Mouse (Mus musculus): ENCODE data around the gene Arl4d. TPM values are rescaled to one million over a fixed set of nuclear protein-coding genes. Genes with fewer than 3 reads are reported as not detected.
A peak's percentile ranks its signal among the peaks of the same experiment; 100 is the strongest.

Gene Arl4d
- polyA plus RNA-seq, 1 experiment from 2014 or later: 40.5 TPM

GRCm38 (mm10) chr11:101699991-101700390, 34.6 kb downstream of the Arl4d start:
- H3K27me3 ChIP-seq (replicated peaks; ENCODE audit: control insufficient read depth, insufficient read depth, low read length): no peaks in the 10 kb centered on the region
- ATAC-seq (no peak), DNase-seq (ENCODE audit: low spot score) (no peak)
- no peak overlapping the region for H3K4me2 ChIP-seq (ENCODE audit: low read length)
- H3K27ac ChIP-seq (ENCODE audit: low read depth, low read length): no peak overlapping the region
- 73% methylated on average over 7 of the region's 7 CpGs for WGBS
- no peak overlapping the region for H3K9ac ChIP-seq (ENCODE audit: low read length)
- peaks cover 19% of the 10 kb centered on the region for H3K4me1 ChIP-seq (ENCODE audit: control insufficient read depth, insufficient read depth, low read length)
- no peaks in the 10 kb centered on the region for H3K36me3 ChIP-seq (ENCODE audit: control insufficient read depth, insufficient read depth, low read length)
- 0 out of 2 replicates have a peak, but pooled peaks cover 2% of the 10 kb centered on the region for H3K9me3 ChIP-seq (replicated peaks; ENCODE audit: control insufficient read depth, low read length)
- H3K4me3 ChIP-seq (ENCODE audit: low read depth, low read length): no peak overlapping the region

- Histone ChIP-seq H3K27me3 (replicated peaks; ENCODE audit: control insufficient read depth, insufficient read depth, low read length) (no peaks in the 10 kb centered on the region), H3K27ac (ENCODE audit: low read depth, low read length) (no peak overlapping the region), H3K36me3 (ENCODE audit: control insufficient read depth, insufficient read depth, low read length) (no peaks in the 10 kb centered on the region), H3K9me3 (replicated peaks; ENCODE audit: control insufficient read depth, low read length) (0 out of 2 replicates have a peak, but pooled peaks cover 2% of the 10 kb centered on the region), H3K4me2 (ENCODE audit: low read length) (no peak overlapping the region), H3K9ac (ENCODE audit: low read length) (no peak overlapping the region), H3K4me1 (ENCODE audit: control insufficient read depth, insufficient read depth, low read length) (peaks cover 15% of the 10 kb centered on the region), H3K4me3 (ENCODE audit: low read depth, low read length) (no peak overlapping the region)
- WGBS: 67% methylated on average over 12 of the region's 12 CpGs
- no peak for ATAC-seq
- DNase-seq (ENCODE audit: low spot score): no peak
Observed at GRCm38 (mm10) chr11:101700446-101700845, 35.1 kb downstream of the Arl4d start.

DNA sequence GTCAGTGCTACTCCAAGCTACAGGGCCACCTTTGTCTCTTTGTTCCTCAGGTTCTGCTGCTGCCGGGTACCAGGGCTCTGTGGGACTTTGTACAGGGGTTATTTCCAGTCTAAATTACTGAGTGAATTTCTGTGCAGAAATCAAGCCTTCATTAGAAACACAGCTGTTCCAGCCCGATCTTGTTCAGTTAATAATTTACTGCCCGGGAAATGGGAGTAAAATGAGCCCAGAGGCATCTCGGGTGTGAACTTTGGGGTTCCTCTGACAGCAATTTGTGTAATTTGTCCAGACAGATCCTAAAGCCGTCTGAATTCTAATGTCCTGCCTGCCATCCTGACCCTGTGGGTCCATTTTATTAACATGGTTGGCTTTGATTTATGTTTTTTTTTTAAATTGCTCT, 38.7 kb downstream of the Arl4d start:
- H3K9ac ChIP-seq (ENCODE audit: low read length): no peak overlapping the region
- H3K4me2 ChIP-seq (ENCODE audit: low read length): no peak overlapping the region
- no peaks in the 10 kb centered on the region for H3K36me3 ChIP-seq (ENCODE audit: control insufficient read depth, insufficient read depth, low read length)
- DNase-seq (ENCODE audit: low spot score): no peak
- H3K27ac ChIP-seq (ENCODE audit: low read depth, low read length): peak overlapping the region; percentile 34; the same call in 1 of the 2 replicates
- no peaks in the 10 kb centered on the region for H3K27me3 ChIP-seq (replicated peaks; ENCODE audit: control insufficient read depth, insufficient read depth, low read length)
- no peak overlapping the region for H3K4me3 ChIP-seq (ENCODE audit: low read depth, low read length)
- H3K9me3 ChIP-seq (replicated peaks; ENCODE audit: control insufficient read depth, low read length): no peaks in the 10 kb centered on the region
- WGBS: 71% methylated on average over 5 of the region's 5 CpGs
- ATAC-seq: no peak
- no peaks in the 10 kb centered on the region for H3K4me1 ChIP-seq (ENCODE audit: control insufficient read depth, insufficient read depth, low read length)

DNA sequence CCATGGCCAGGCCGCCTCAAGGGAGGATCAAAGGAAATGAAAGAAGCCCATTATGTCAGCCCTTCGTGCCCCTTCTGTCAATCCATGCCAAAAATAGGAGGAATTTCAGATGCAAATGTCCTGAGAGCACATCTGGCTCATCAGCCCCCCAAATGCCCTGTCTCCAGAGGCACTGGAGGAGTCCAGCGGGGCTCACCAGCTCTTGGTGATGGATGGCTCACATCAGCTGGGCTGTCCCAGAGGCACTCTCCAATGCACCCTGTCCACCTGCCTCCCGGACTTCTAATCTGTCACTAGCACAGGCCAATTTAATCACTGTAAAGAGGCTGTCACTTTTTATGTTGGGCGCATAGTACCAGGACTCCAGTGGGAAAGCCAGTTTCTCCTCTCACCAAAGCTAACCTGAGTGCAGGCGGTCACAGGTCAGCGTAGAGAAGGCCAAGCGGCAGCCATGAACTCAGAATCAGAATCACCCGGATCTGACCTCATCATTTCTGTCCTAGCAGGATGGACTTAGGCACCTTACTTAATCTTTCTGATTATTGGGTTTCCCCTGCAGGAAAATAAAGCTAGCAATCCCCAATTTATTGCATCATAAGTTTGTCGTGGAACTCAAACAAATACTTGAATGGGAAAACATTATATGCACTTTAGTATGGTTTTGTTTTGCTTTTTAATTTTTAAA, 41.6 kb downstream of the Arl4d start:
- DNase-seq (ENCODE audit: low spot score): no peak
- Histone ChIP-seq H3K27ac (ENCODE audit: low read depth, low read length) (no peak overlapping the region), H3K27me3 (replicated peaks; ENCODE audit: control insufficient read depth, insufficient read depth, low read length) (no peaks in the 10 kb centered on the region), H3K4me2 (ENCODE audit: low read length) (no peak overlapping the region), H3K36me3 (ENCODE audit: control insufficient read depth, insufficient read depth, low read length) (no peaks in the 10 kb centered on the region), H3K4me3 (ENCODE audit: low read depth, low read length) (no peak overlapping the region), H3K4me1 (ENCODE audit: control insufficient read depth, insufficient read depth, low read length) (no peaks in the 10 kb centered on the region), H3K9me3 (replicated peaks; ENCODE audit: control insufficient read depth, low read length) (no peaks in the 10 kb centered on the region), H3K9ac (ENCODE audit: low read length) (no peak overlapping the region)
- WGBS: 86% methylated on average over 10 of the region's 10 CpGs
- ATAC-seq: no peak

GRCm38 (mm10) chr11:101708482-101708881, 43.1 kb downstream of the Arl4d start:
- Histone ChIP-seq H3K4me3 (ENCODE audit: low read depth, low read length) (no peak overlapping the region), H3K9me3 (replicated peaks; ENCODE audit: control insufficient read depth, low read length) (no peaks in the 10 kb centered on the region), H3K4me2 (ENCODE audit: low read length) (no peak overlapping the region), H3K27me3 (replicated peaks; ENCODE audit: control insufficient read depth, insufficient read depth, low read length) (no peaks in the 10 kb centered on the region), H3K36me3 (ENCODE audit: control insufficient read depth, insufficient read depth, low read length) (no peaks in the 10 kb centered on the region), H3K27ac (ENCODE audit: low read depth, low read length) (no peak overlapping the region), H3K9ac (ENCODE audit: low read length) (no peak overlapping the region), H3K4me1 (ENCODE audit: control insufficient read depth, insufficient read depth, low read length) (no peaks in the 10 kb centered on the region)
- no peak for ATAC-seq
- 68% methylated on average over 5 of the region's 5 CpGs for WGBS
- no peak for DNase-seq (ENCODE audit: low spot score)

- no peak overlapping the region for H3K4me3 ChIP-seq (ENCODE audit: low read depth, low read length)
- H3K4me1 ChIP-seq (ENCODE audit: control insufficient read depth, insufficient read depth, low read length): no peaks in the 10 kb centered on the region
- DNase-seq (ENCODE audit: low spot score) (no peak), ATAC-seq (no peak)
- no peak overlapping the region for H3K9ac ChIP-seq (ENCODE audit: low read length)
- H3K9me3 ChIP-seq (replicated peaks; ENCODE audit: control insufficient read depth, low read length): no peaks in the 10 kb centered on the region
- no peaks in the 10 kb centered on the region for H3K27me3 ChIP-seq (replicated peaks; ENCODE audit: control insufficient read depth, insufficient read depth, low read length)
- 87% methylated on average over 9 of the region's 9 CpGs for WGBS
- H3K36me3 ChIP-seq (ENCODE audit: control insufficient read depth, insufficient read depth, low read length): no peaks in the 10 kb centered on the region
- H3K4me2 ChIP-seq (ENCODE audit: low read length): no peak overlapping the region
- no peak overlapping the region for H3K27ac ChIP-seq (ENCODE audit: low read depth, low read length)
Observed at GRCm38 (mm10) chr11:101712811-101713210, 47.5 kb downstream of the Arl4d start.

DNA sequence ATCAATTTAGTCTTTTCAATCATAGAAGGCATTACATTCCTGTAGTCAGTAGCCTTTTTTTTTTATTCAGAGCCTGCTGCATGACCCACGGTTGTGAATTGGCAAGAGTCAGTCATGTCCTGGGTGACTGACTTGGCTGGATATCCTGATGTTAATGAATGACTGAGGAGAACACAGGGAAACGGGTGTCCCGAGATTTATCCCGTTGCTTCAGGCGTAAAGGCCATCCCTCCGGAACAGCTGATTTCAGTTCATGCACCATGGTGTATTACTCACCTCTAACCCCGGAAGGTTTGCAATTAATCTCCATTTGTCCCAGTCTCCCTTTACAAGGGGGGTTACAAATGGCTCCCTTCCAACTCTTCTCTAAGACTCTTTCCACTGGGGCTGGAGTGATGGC, 48.7 kb downstream of the Arl4d start:
- Histone ChIP-seq H3K9me3 (replicated peaks; ENCODE audit: control insufficient read depth, low read length) (no peaks in the 10 kb centered on the region), H3K36me3 (ENCODE audit: control insufficient read depth, insufficient read depth, low read length) (no peaks in the 10 kb centered on the region), H3K27me3 (replicated peaks; ENCODE audit: control insufficient read depth, insufficient read depth, low read length) (no peaks in the 10 kb centered on the region), H3K4me2 (ENCODE audit: low read length) (no peak overlapping the region), H3K27ac (ENCODE audit: low read depth, low read length) (no peak overlapping the region), H3K4me3 (ENCODE audit: low read depth, low read length) (no peak overlapping the region), H3K4me1 (ENCODE audit: control insufficient read depth, insufficient read depth, low read length) (no peaks in the 10 kb centered on the region), H3K9ac (ENCODE audit: low read length) (no peak overlapping the region)
- no peak for DNase-seq (ENCODE audit: low spot score)
- no peak for ATAC-seq
- whole genome bisulfite sequencing: 77% methylated on average over 7 of the region's 7 CpGs

Other genes starting within 250 kb of the Arl4d start
- 89.6 and 92.5 TPM in 2 replicates for gene Aarsd1, start 247.9 kb upstream of the Arl4d start, polyA plus RNA-seq (2014; fragmentation: Nextera tagmentation; extraction: Ambion mirVana)
- 6.8 and 7.3 TPM in 2 replicates for gene Gm27029, start 240.7 kb upstream of the Arl4d start, polyA plus RNA-seq (2014; fragmentation: Nextera tagmentation; extraction: Ambion mirVana)
- gene Rundc1, start 240.5 kb upstream of the Arl4d start, polyA plus RNA-seq (2014; fragmentation: Nextera tagmentation; extraction: Ambion mirVana): 14.7 and 21.2 TPM in 2 replicates
- 1.2 TPM in 2 replicates for gene Ptges3l, start 240.2 kb upstream of the Arl4d start, polyA plus RNA-seq (2014; fragmentation: Nextera tagmentation; extraction: Ambion mirVana)
- gene Rpl27, start 223.2 kb upstream of the Arl4d start, polyA plus RNA-seq (2014; fragmentation: Nextera tagmentation; extraction: Ambion mirVana): 281 and 371 TPM in 2 replicates
- 2.7 and 3.4 TPM in 2 replicates for gene Ifi35, start 217.1 kb upstream of the Arl4d start, polyA plus RNA-seq (2014; fragmentation: Nextera tagmentation; extraction: Ambion mirVana)
- gene Rnd2, start 200.5 kb upstream of the Arl4d start, polyA plus RNA-seq (2014; fragmentation: Nextera tagmentation; extraction: Ambion mirVana): 98.7 and 131 TPM in 2 replicates
- 77.5 and 85.7 TPM in 2 replicates for gene Vat1, start 199.3 kb upstream of the Arl4d start, polyA plus RNA-seq (2014; fragmentation: Nextera tagmentation; extraction: Ambion mirVana)
- 7.9 and 8.1 TPM in 2 replicates for gene Brca1, start 113.6 kb upstream of the Arl4d start, polyA plus RNA-seq (2014; fragmentation: Nextera tagmentation; extraction: Ambion mirVana)
- gene Nbr1, start 113.4 kb upstream of the Arl4d start, polyA plus RNA-seq (2014; fragmentation: Nextera tagmentation; extraction: Ambion mirVana): 98.3 and 109 TPM in 2 replicates
- 2.3 and 3.4 TPM in 2 replicates for gene Tmem106a, start 83.3 kb upstream of the Arl4d start, polyA plus RNA-seq (2014; fragmentation: Nextera tagmentation; extraction: Ambion mirVana)
- gene Gm11634, start 66.3 kb upstream of the Arl4d start, polyA plus RNA-seq (2014; fragmentation: Nextera tagmentation; extraction: Ambion mirVana): not detected in 2 replicates
- gene Rdm1, start 38.3 kb upstream of the Arl4d start, polyA plus RNA-seq (2014; fragmentation: Nextera tagmentation; extraction: Ambion mirVana): 32.7 and 38.5 TPM in 2 replicates
- 31.6 and 33.3 TPM in 2 replicates for gene Dhx8, start 67.4 kb downstream of the Arl4d start, polyA plus RNA-seq (2014; fragmentation: Nextera tagmentation; extraction: Ambion mirVana)
- 3.5 and 4.5 TPM in 2 replicates for gene Etv4, start 119.8 kb downstream of the Arl4d start, polyA plus RNA-seq (2014; fragmentation: Nextera tagmentation; extraction: Ambion mirVana)
- gene Meox1, start 228.8 kb downstream of the Arl4d start, polyA plus RNA-seq (2014; fragmentation: Nextera tagmentation; extraction: Ambion mirVana): 0.34 and 0.49 TPM in 2 replicates